In the genomic region with DNA sequence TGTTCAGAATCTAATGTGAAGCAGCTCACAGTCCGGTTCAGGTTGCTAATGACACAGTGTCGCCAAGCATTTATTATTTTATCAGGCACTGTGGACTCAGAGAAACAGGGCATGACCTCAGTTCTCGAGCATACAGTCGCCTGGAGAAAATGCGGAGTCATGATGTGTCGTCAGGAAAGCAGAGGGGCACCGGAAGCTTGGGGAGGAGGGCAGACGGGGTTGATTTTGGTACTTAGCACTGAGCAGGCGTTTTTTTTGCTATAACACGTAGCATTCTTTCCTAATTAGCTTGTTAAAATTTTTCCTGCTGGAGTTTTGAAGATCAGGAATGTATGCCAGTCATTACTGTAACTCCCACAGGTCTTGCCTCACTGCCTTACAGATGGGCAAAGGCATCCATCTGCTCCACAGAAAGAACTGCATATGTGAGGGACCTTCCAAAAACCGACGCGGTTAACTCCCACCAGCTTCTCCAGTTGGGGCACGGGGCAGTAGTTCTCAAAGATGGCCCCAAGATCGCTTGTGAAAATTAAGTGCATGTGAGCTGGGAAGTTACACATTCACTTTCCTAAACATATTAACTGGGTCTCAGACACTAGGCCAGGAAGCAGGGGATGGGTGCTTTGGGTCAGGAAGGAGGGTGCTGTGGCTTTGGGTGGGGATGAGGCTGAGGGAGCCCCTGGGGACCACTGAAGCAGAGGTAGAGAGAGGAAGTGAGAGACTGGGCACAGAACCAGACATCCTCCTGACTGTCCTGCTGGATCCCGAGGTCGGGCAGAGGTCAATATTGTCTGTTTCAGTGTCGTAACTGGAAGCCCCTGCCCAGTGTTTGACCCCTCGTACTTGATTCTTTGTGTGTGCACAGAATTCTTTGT, we compare ENCODE assay signal across 9 mouse cellular contexts. TPM values are rescaled to one million over a fixed set of nuclear protein-coding genes. Genes with fewer than 3 reads are reported as not detected.
DNase-seq lines count a peak whose midpoint lies in the region; ATAC-seq and TF ChIP-seq lines count a peak whose summit lies in the region.
"Had no signal": no experiment of that assay in that cellular context is flagged by ENCODE, and none has a peak within 500 bp of the region (broad histone marks: within the 10 kb centered on the region; RNA-seq: fewer than 3 reads in every experiment).

No protein-coding gene starts in this region.

- no peak overlapping the region for H3K9ac ChIP-seq in lung, postnatal 0 days (replicated peaks; ENCODE audit: low read depth)
- H3K9ac ChIP-seq in limb, embryonic 11.5 days (ENCODE audit: low read length) = no peak overlapping the region

- TF ChIP-seq EP300 in lung, postnatal 0 days (IDR thresholded peaks at IDR 0.05) = no peak

- H3K4me3 ChIP-seq in lung, postnatal 0 days (ENCODE audit: low read depth, low read length) = no peak overlapping the region
- no peak overlapping the region for H3K4me3 ChIP-seq in limb, embryonic 11.5 days (ENCODE audit: low read depth, low read length)
- H3K4me3 ChIP-seq: erythroblast, embryonic 14.5 days had no signal

- DNase-seq in lung, postnatal 0 days (ENCODE audit: low spot score) = peak; percentile 48
- DNase-seq in lung, postnatal 14 days = no peak
- DNase-seq in limb, embryonic 11.5 days (ENCODE audit: low spot score) = peak; percentile 43
- peak; percentile 19 to 36 for DNase-seq in spleen, postnatal 14 days (ENCODE audit: low spot score in 2 of 2)
- no peak for DNase-seq in cerebellum, postnatal 36 days
- DNase-seq in layer of hippocampus, postnatal 10 days (ENCODE audit: low spot score in 2 of 2) = no peak
- no peak for DNase-seq in left cerebral cortex, postnatal 36 days (ENCODE audit: low spot score in 2 of 2)

- TF ChIP-seq CTCF in lung, postnatal 0 days (IDR thresholded peaks at IDR 0.05) = no peak

- no peaks in the 10 kb centered on the region for H3K9me3 ChIP-seq in lung, postnatal 0 days (ENCODE audit: low read length)
- no peaks in the 10 kb centered on the region for H3K9me3 ChIP-seq in limb, embryonic 11.5 days (ENCODE audit: control insufficient read depth, low read length)

- H3K4me1 ChIP-seq in lung, postnatal 0 days (ENCODE audit: insufficient read depth, low read depth, low read length) = no peaks in the 10 kb centered on the region
- H3K4me1 ChIP-seq in limb, embryonic 11.5 days (ENCODE audit: control insufficient read depth, insufficient read depth, low read length) = no peaks in the 10 kb centered on the region

- 28% methylated on average over 19 of the region's 19 CpGs for WGBS in lung, postnatal 0 days
- 39% methylated on average over 19 of the region's 19 CpGs for WGBS in limb, embryonic 11.5 days

- no peak overlapping the region for H3K4me2 ChIP-seq in lung, postnatal 0 days (replicated peaks; ENCODE audit: low read depth, low read length)
- no peak overlapping the region for H3K4me2 ChIP-seq in limb, embryonic 11.5 days (ENCODE audit: low read depth, severe bottlenecking)

- intact Hi-C loops in left cerebral cortex, postnatal 36 days (cut with DNase I) = loop anchor here (5.0 kb wide), 1 partner anchor 43 kb away; no protein-coding TSS in a partner anchor

- H3K27ac ChIP-seq in lung, postnatal 0 days (ENCODE audit: low read length) = no peak overlapping the region
- H3K27ac ChIP-seq in limb, embryonic 11.5 days (replicated peaks; ENCODE audit: low read depth, low read length) = no peak overlapping the region

- no peaks in the 10 kb centered on the region for H3K36me3 ChIP-seq in lung, postnatal 0 days (ENCODE audit: insufficient read depth, low read length)
- no peaks in the 10 kb centered on the region for H3K36me3 ChIP-seq in limb, embryonic 11.5 days (ENCODE audit: control insufficient read depth, insufficient read depth, low read length)

- ATAC-seq in lung, postnatal 0 days = peak; percentile 23; the same call in 1 of the 2 replicates
- peak; percentile 93 for ATAC-seq in common myeloid progenitor, adult 5-6 weeks (replicated peaks; ENCODE audit: low read depth, poor library complexity, severe bottlenecking)
- ATAC-seq in limb, embryonic 11.5 days (ENCODE audit: insufficient number of reproducible peaks, low FRiP score, low TSS enrichment, low read depth) = no peak

- H3K27me3 ChIP-seq in lung, postnatal 0 days (replicated peaks; ENCODE audit: insufficient read depth, low read length) = no peaks in the 10 kb centered on the region
- H3K27me3 ChIP-seq in limb, embryonic 11.5 days (ENCODE audit: control insufficient read depth, insufficient read depth, low read length) = no peaks in the 10 kb centered on the region

RNA-seq across cellular contexts. Expression of a gene that starts 19.4 kb away (rescaled TPM):
- 34.6 and 40.0 TPM in 2 replicates for polyA plus RNA-seq in lung, postnatal 0 days (2015; fragmentation: Nextera tagmentation; extraction: Ambion mirVana)
- total RNA-seq in common myeloid progenitor, adult 5-6 weeks (2017) = 114 and 119 TPM in 2 replicates
- 170 and 176 TPM in 2 replicates for polyA plus RNA-seq in limb, embryonic 11.5 days (2014; fragmentation: Nextera tagmentation; extraction: Ambion mirVana)
- 10 to 100 TPM; 74.1 to 77.4 TPM for total RNA-seq in layer of hippocampus, postnatal 10 days (2021)
- total RNA-seq in left cerebral cortex, postnatal 36 days (2021) = 10 to 100 TPM; 43.0 to 50.9 TPM

RNA-seq across cellular contexts. Expression of a gene that starts 50.4 kb away (rescaled TPM):
- 21.5 and 28.2 TPM in 2 replicates for polyA plus RNA-seq in lung, postnatal 0 days (2015; fragmentation: Nextera tagmentation; extraction: Ambion mirVana)
- total RNA-seq in common myeloid progenitor, adult 5-6 weeks (2017) = 87.5 and 91.5 TPM in 2 replicates
- polyA plus RNA-seq in limb, embryonic 11.5 days (2014; fragmentation: Nextera tagmentation; extraction: Ambion mirVana) = 74.4 and 84.4 TPM in 2 replicates
- total RNA-seq in layer of hippocampus, postnatal 10 days (2021) = 10 to 100 TPM; 64.2 to 68.3 TPM
- 10 to 100 TPM; 57.0 to 61.9 TPM for total RNA-seq in left cerebral cortex, postnatal 36 days (2021)

RNA-seq across cellular contexts. Expression of a gene that starts 52.1 kb away (rescaled TPM):
- polyA plus RNA-seq in lung, postnatal 0 days (2015; fragmentation: Nextera tagmentation; extraction: Ambion mirVana) = not detected in 2 replicates
- total RNA-seq in common myeloid progenitor, adult 5-6 weeks (2017) = 3.3 and 3.6 TPM in 2 replicates
- 0.52 and 0.62 TPM in 2 replicates for polyA plus RNA-seq in limb, embryonic 11.5 days (2014; fragmentation: Nextera tagmentation; extraction: Ambion mirVana)
- 1 to 10 TPM; 2.7 to 4.0 TPM for total RNA-seq in layer of hippocampus, postnatal 10 days (2021)
- total RNA-seq in left cerebral cortex, postnatal 36 days (2021) = 1 to 10 TPM; 1.5 to 3.0 TPM

Comparison
In these comparisons a context has a peak if more than half of its experiments do, and no peak if none do; other contexts are left out.
1. DNase-seq: peak in lung, postnatal 0 days (single experiment), limb, embryonic 11.5 days (single experiment) and spleen, postnatal 14 days (2 of 2); none in lung, postnatal 14 days (single experiment), cerebellum, postnatal 36 days (0 of 2), layer of hippocampus, postnatal 10 days (0 of 2) and left cerebral cortex, postnatal 36 days (0 of 2).